Mouse (Mus musculus): ENCODE results near the gene Osbp2. TPM values are rescaled to one million over a fixed set of nuclear protein-coding genes. Genes with fewer than 3 reads are reported as not detected.

Gene Osbp2
- polyA plus RNA-seq, 1 experiment from 2014 or later, result 0.51 TPM

GRCm38 (mm10) chr11:3684723-3685430, 178.8 kb downstream of the Osbp2 start:
- ATAC-seq (replicated peaks; ENCODE audit: low FRiP score, low TSS enrichment, low read depth) (no peak), DNase-seq (ENCODE audit: low spot score) (no peak)
- Histone ChIP-seq H3K4me2 (ENCODE audit: low read length) (no peak overlapping the region), H3K4me1 (replicated peaks; ENCODE audit: control insufficient read depth, insufficient read depth, low read length) (no peaks in the 10 kb centered on the region), H3K27ac (ENCODE audit: low read depth) (no peak overlapping the region), H3K4me3 (ENCODE audit: low read depth, low read length) (no peak overlapping the region), H3K9me3 (ENCODE audit: control insufficient read depth, low read length) (no peaks in the 10 kb centered on the region), H3K27me3 (replicated peaks; ENCODE audit: control insufficient read depth, insufficient read depth, low read length) (no peaks in the 10 kb centered on the region), H3K9ac (ENCODE audit: low read length) (no peak overlapping the region), H3K36me3 (ENCODE audit: control insufficient read depth, insufficient read depth, low read length) (peaks cover 98% of the 10 kb centered on the region)
- 94% methylated on average over 5 of the region's 5 CpGs for WGBS

GRCm38 (mm10) chr11:3684232-3684631, 179.5 kb downstream of the Osbp2 start:
- Histone ChIP-seq H3K4me3 (ENCODE audit: low read depth, low read length) (no peak overlapping the region), H3K27ac (ENCODE audit: low read depth) (no peak overlapping the region), H3K4me1 (replicated peaks; ENCODE audit: control insufficient read depth, insufficient read depth, low read length) (no peaks in the 10 kb centered on the region), H3K9ac (ENCODE audit: low read length) (no peak overlapping the region), H3K4me2 (ENCODE audit: low read length) (no peak overlapping the region), H3K9me3 (ENCODE audit: control insufficient read depth, low read length) (no peaks in the 10 kb centered on the region), H3K27me3 (replicated peaks; ENCODE audit: control insufficient read depth, insufficient read depth, low read length) (no peaks in the 10 kb centered on the region), H3K36me3 (ENCODE audit: control insufficient read depth, insufficient read depth, low read length) (peaks cover 98% of the 10 kb centered on the region)
- no peak for DNase-seq (ENCODE audit: low spot score)
- no peak for ATAC-seq (replicated peaks; ENCODE audit: low FRiP score, low TSS enrichment, low read depth)
- WGBS, result 100% methylated on average over 1 of the region's 1 CpGs

GRCm38 (mm10) chr11:3683696-3684095, 180.0 kb downstream of the Osbp2 start:
- no peak for DNase-seq (ENCODE audit: low spot score)
- H3K9ac ChIP-seq (ENCODE audit: low read length), result no peak overlapping the region
- H3K4me1 ChIP-seq (replicated peaks; ENCODE audit: control insufficient read depth, insufficient read depth, low read length), result no peaks in the 10 kb centered on the region
- H3K4me3 ChIP-seq (ENCODE audit: low read depth, low read length), result no peak overlapping the region
- no peak for ATAC-seq (replicated peaks; ENCODE audit: low FRiP score, low TSS enrichment, low read depth)
- H3K4me2 ChIP-seq (ENCODE audit: low read length), result no peak overlapping the region
- H3K27me3 ChIP-seq (replicated peaks; ENCODE audit: control insufficient read depth, insufficient read depth, low read length), result no peaks in the 10 kb centered on the region
- no peak overlapping the region for H3K27ac ChIP-seq (ENCODE audit: low read depth)
- H3K36me3 ChIP-seq (ENCODE audit: control insufficient read depth, insufficient read depth, low read length), result peaks cover 98% of the 10 kb centered on the region
- 93% methylated on average over 11 of the region's 11 CpGs for WGBS
- no peaks in the 10 kb centered on the region for H3K9me3 ChIP-seq (ENCODE audit: control insufficient read depth, low read length)

GRCm38 (mm10) chr11:3679771-3680170, 183.9 kb downstream of the Osbp2 start:
- no peak for DNase-seq (ENCODE audit: low spot score)
- Histone ChIP-seq H3K4me3 (ENCODE audit: low read depth, low read length) (no peak overlapping the region), H3K36me3 (ENCODE audit: control insufficient read depth, insufficient read depth, low read length) (peaks cover 99% of the 10 kb centered on the region), H3K9me3 (ENCODE audit: control insufficient read depth, low read length) (no peaks in the 10 kb centered on the region), H3K27me3 (replicated peaks; ENCODE audit: control insufficient read depth, insufficient read depth, low read length) (no peaks in the 10 kb centered on the region), H3K9ac (ENCODE audit: low read length) (no peak overlapping the region), H3K4me2 (ENCODE audit: low read length) (no peak overlapping the region), H3K27ac (ENCODE audit: low read depth) (no peak overlapping the region), H3K4me1 (replicated peaks; ENCODE audit: control insufficient read depth, insufficient read depth, low read length) (no peaks in the 10 kb centered on the region)
- 96% methylated on average over 3 of the region's 3 CpGs for WGBS
- no peak for ATAC-seq (replicated peaks; ENCODE audit: low FRiP score, low TSS enrichment, low read depth)

- ATAC-seq (replicated peaks; ENCODE audit: low FRiP score, low TSS enrichment, low read depth) (no peak), DNase-seq (ENCODE audit: low spot score) (no peak)
- H3K4me3 ChIP-seq (ENCODE audit: low read depth, low read length), result no peak overlapping the region
- H3K27ac ChIP-seq (ENCODE audit: low read depth), result no peak overlapping the region
- 82% methylated on average over 6 of the region's 6 CpGs for WGBS
- H3K36me3 ChIP-seq (ENCODE audit: control insufficient read depth, insufficient read depth, low read length), result peaks cover 99% of the 10 kb centered on the region
- no peaks in the 10 kb centered on the region for H3K27me3 ChIP-seq (replicated peaks; ENCODE audit: control insufficient read depth, insufficient read depth, low read length)
- H3K4me2 ChIP-seq (ENCODE audit: low read length), result no peak overlapping the region
- no peaks in the 10 kb centered on the region for H3K4me1 ChIP-seq (replicated peaks; ENCODE audit: control insufficient read depth, insufficient read depth, low read length)
- no peak overlapping the region for H3K9ac ChIP-seq (ENCODE audit: low read length)
- no peaks in the 10 kb centered on the region for H3K9me3 ChIP-seq (ENCODE audit: control insufficient read depth, low read length)
Measured at GRCm38 (mm10) chr11:3677204-3677603, 186.5 kb downstream of the Osbp2 start.

- Histone ChIP-seq H3K9me3 (ENCODE audit: control insufficient read depth, low read length) (no peaks in the 10 kb centered on the region), H3K9ac (ENCODE audit: low read length) (no peak overlapping the region), H3K4me1 (replicated peaks; ENCODE audit: control insufficient read depth, insufficient read depth, low read length) (no peaks in the 10 kb centered on the region), H3K36me3 (ENCODE audit: control insufficient read depth, insufficient read depth, low read length) (peaks cover 100% of the 10 kb centered on the region), H3K4me3 (ENCODE audit: low read depth, low read length) (no peak overlapping the region), H3K27ac (ENCODE audit: low read depth) (no peak overlapping the region), H3K27me3 (replicated peaks; ENCODE audit: control insufficient read depth, insufficient read depth, low read length) (no peaks in the 10 kb centered on the region), H3K4me2 (ENCODE audit: low read length) (no peak overlapping the region)
- no peak for ATAC-seq (replicated peaks; ENCODE audit: low FRiP score, low TSS enrichment, low read depth)
- DNase-seq (ENCODE audit: low spot score), result no peak
- WGBS, result 90% methylated on average over 5 of the region's 5 CpGs
Measured at GRCm38 (mm10) chr11:3676423-3676822, 187.3 kb downstream of the Osbp2 start.

- Histone ChIP-seq H3K4me2 (ENCODE audit: low read length) (no peak overlapping the region), H3K9me3 (ENCODE audit: control insufficient read depth, low read length) (no peaks in the 10 kb centered on the region), H3K4me1 (replicated peaks; ENCODE audit: control insufficient read depth, insufficient read depth, low read length) (no peaks in the 10 kb centered on the region), H3K4me3 (ENCODE audit: low read depth, low read length) (no peak overlapping the region), H3K36me3 (ENCODE audit: control insufficient read depth, insufficient read depth, low read length) (peaks cover 100% of the 10 kb centered on the region), H3K9ac (ENCODE audit: low read length) (no peak overlapping the region), H3K27me3 (replicated peaks; ENCODE audit: control insufficient read depth, insufficient read depth, low read length) (no peaks in the 10 kb centered on the region), H3K27ac (ENCODE audit: low read depth) (no peak overlapping the region)
- DNase-seq (ENCODE audit: low spot score) (no peak), ATAC-seq (replicated peaks; ENCODE audit: low FRiP score, low TSS enrichment, low read depth) (no peak)
- WGBS, result 91% methylated on average over 4 of the region's 4 CpGs
Measured at GRCm38 (mm10) chr11:3674545-3674944, 189.2 kb downstream of the Osbp2 start.

GRCm38 (mm10) chr11:3671000-3671628, 192.6 kb downstream of the Osbp2 start:
- 97% methylated on average over 1 of the region's 1 CpGs for WGBS
- no peak for ATAC-seq (replicated peaks; ENCODE audit: low FRiP score, low TSS enrichment, low read depth)
- H3K9ac ChIP-seq (ENCODE audit: low read length), result no peak overlapping the region
- no peak overlapping the region for H3K4me2 ChIP-seq (ENCODE audit: low read length)
- H3K9me3 ChIP-seq (ENCODE audit: control insufficient read depth, low read length), result no peaks in the 10 kb centered on the region
- no peak for DNase-seq (ENCODE audit: low spot score)
- H3K4me3 ChIP-seq (ENCODE audit: low read depth, low read length), result no peak overlapping the region
- H3K4me1 ChIP-seq (replicated peaks; ENCODE audit: control insufficient read depth, insufficient read depth, low read length), result no peaks in the 10 kb centered on the region
- H3K27ac ChIP-seq (ENCODE audit: low read depth), result no peak overlapping the region
- H3K27me3 ChIP-seq (replicated peaks; ENCODE audit: control insufficient read depth, insufficient read depth, low read length), result no peaks in the 10 kb centered on the region
- H3K36me3 ChIP-seq (ENCODE audit: control insufficient read depth, insufficient read depth, low read length), result peaks cover 97% of the 10 kb centered on the region

- Histone ChIP-seq H3K27ac (ENCODE audit: low read depth) (no peak overlapping the region), H3K4me1 (replicated peaks; ENCODE audit: control insufficient read depth, insufficient read depth, low read length) (no peaks in the 10 kb centered on the region), H3K9me3 (ENCODE audit: control insufficient read depth, low read length) (no peaks in the 10 kb centered on the region), H3K4me2 (ENCODE audit: low read length) (no peak overlapping the region), H3K27me3 (replicated peaks; ENCODE audit: control insufficient read depth, insufficient read depth, low read length) (no peaks in the 10 kb centered on the region), H3K9ac (ENCODE audit: low read length) (no peak overlapping the region), H3K4me3 (ENCODE audit: low read depth, low read length) (no peak overlapping the region), H3K36me3 (ENCODE audit: control insufficient read depth, insufficient read depth, low read length) (peaks cover 87% of the 10 kb centered on the region)
- ATAC-seq (replicated peaks; ENCODE audit: low FRiP score, low TSS enrichment, low read depth) (no peak), DNase-seq (ENCODE audit: low spot score) (no peak)
Measured at GRCm38 (mm10) chr11:3669849-3670248, 193.9 kb downstream of the Osbp2 start.
